Mouse (Mus musculus): Measurements from ENCODE around the gene Smim9.
"Not testable (repeated sequence)": the region's sequence is repeated elsewhere in the genome, so short reads cannot be mapped to it uniquely, and the experiment has no call there.

GRCm38 (mm10) chrX:75143124-75143555 lies 20.4 kb downstream of the Smim9 start:
- TF ChIP-seq CTCF (conservative IDR thresholded peaks at IDR 0.05 in 1 of 2, IDR thresholded peaks at IDR 0.05 in 1 of 2; ENCODE audit: low read depth in 2 of 2, low read length in 2 of 2); POLR2A (IDR thresholded peaks at IDR 0.05; ENCODE audit: low read depth, low read length); MAX (IDR thresholded peaks at IDR 0.05; ENCODE audit: low read length); EP300 (IDR thresholded peaks at IDR 0.05; ENCODE audit: low read length); TCF12 (IDR thresholded peaks at IDR 0.05; ENCODE audit: low read depth, low read length): not testable (repeated sequence)

Data from CH12.LX (cell line).